Mouse (Mus musculus): ENCODE data around the gene Lrrc56.

GRCm38 (mm10) chr7:141155362-141155761 is 38.6 kb upstream of the Lrrc56 start:
- TF ChIP-seq CTCF (IDR thresholded peaks at IDR 0.05; ENCODE audit: control insufficient read depth, insufficient read depth, insufficient replicate concordance, low read depth, low read length) (no peak), POLR2A (IDR thresholded peaks at IDR 0.05; ENCODE audit: control insufficient read depth, low read depth, low read length) (no peak)
